Mouse (Mus musculus): ENCODE data around the gene Gripap1. TPM values are rescaled to one million over a fixed set of nuclear protein-coding genes. Genes with fewer than 3 reads are reported as not detected.
"Not testable (repeated sequence)": the region's sequence is repeated elsewhere in the genome, so short reads cannot be mapped to it uniquely, and the experiment has no call there.

Gripap1 gene
- total and polyA plus RNA-seq, 2 experiments from 2014 or later = 28.3 to 61.1 TPM

GRCm38 (mm10) chrX:7750432-7751116, 39.0 kb upstream of the Gripap1 start, which contains the start of gene Ccdc120:
Ccdc120 (minus strand) TSS chrX:7750905.
- WGBS = 19% methylated on average over 47 of the region's 56 CpGs
- Histone ChIP-seq H3K4me2 (ENCODE audit: low read depth, low read length) (peak within 1 kb of the TSS; percentile 56), H3K9ac (replicated peaks; ENCODE audit: low read length) (peak within 1 kb of the TSS; percentile 67), H3K36me3 (ENCODE audit: insufficient read depth, low read length) (no peaks in the 10 kb centered on the region), H3K4me1 (ENCODE audit: insufficient read depth, low read length) (no peaks in the 10 kb centered on the region), H3K27ac (peak within 1 kb of the TSS; percentile 58; the same call in 1 of the 2 replicates), H3K9me3 (ENCODE audit: low read length) (no peaks in the 10 kb centered on the region), H3K4me3 (ENCODE audit: low read length) (peak within 1 kb of the TSS; percentile 61), H3K27me3 (ENCODE audit: insufficient read depth, low read length) (no peaks in the 10 kb centered on the region)
- DNase-seq (ENCODE audit: low spot score) = peak; percentile 93
- TF ChIP-seq CTCF (IDR thresholded peaks at IDR 0.05; ENCODE audit: low read depth) = no peak
- ATAC-seq = peak; percentile 90

GRCm38 (mm10) chrX:7753627-7754026, 35.9 kb upstream of the Gripap1 start:
- peak; percentile 35 for TF ChIP-seq CTCF (IDR thresholded peaks at IDR 0.05; ENCODE audit: low read depth)
- ATAC-seq; H3K9ac ChIP-seq (replicated peaks; ENCODE audit: low read length): not testable (repeated sequence)

GRCm38 (mm10) chrX:7762137-7762920, 27.2 kb upstream of the Gripap1 start, which contains the start of gene Tfe3:
Tfe3 (plus strand) TSS chrX:7762560.
- Histone ChIP-seq H3K27ac (0 out of 2 replicates have a peak within 1 kb of the TSS, but pooled peaks have one; percentile 45), H3K27me3 (ENCODE audit: insufficient read depth, low read length) (no peaks in the 10 kb centered on the region), H3K36me3 (ENCODE audit: insufficient read depth, low read length) (no peaks in the 10 kb centered on the region), H3K9ac (replicated peaks; ENCODE audit: low read length) (peak within 1 kb of the TSS; percentile 56), H3K4me1 (ENCODE audit: insufficient read depth, low read length) (no peaks in the 10 kb centered on the region), H3K4me2 (ENCODE audit: low read depth, low read length) (peak within 1 kb of the TSS; percentile 63), H3K9me3 (ENCODE audit: low read length) (no peaks in the 10 kb centered on the region), H3K4me3 (ENCODE audit: low read length) (peak within 1 kb of the TSS; percentile 59)
- DNase-seq (ENCODE audit: low spot score) (peak; percentile 95), ATAC-seq (peak; percentile 97)
- WGBS = 26% methylated on average over 38 of the region's 38 CpGs
- TF ChIP-seq CTCF (IDR thresholded peaks at IDR 0.05; ENCODE audit: low read depth) = no peak

More at GRCm38 (mm10) chrX:7753627-7754026, 35.9 kb upstream of the Gripap1 start:
- H3K36me3 ChIP-seq (ENCODE audit: insufficient read depth, low read length); H3K4me3 ChIP-seq (ENCODE audit: low read length); H3K4me2 ChIP-seq (ENCODE audit: low read depth, low read length); H3K9me3 ChIP-seq (ENCODE audit: low read length); H3K4me1 ChIP-seq (ENCODE audit: insufficient read depth, low read length); H3K27me3 ChIP-seq (ENCODE audit: insufficient read depth, low read length); H3K27ac ChIP-seq: not testable (repeated sequence)
- 19% methylated on average over 3 of the region's 3 CpGs for WGBS
- DNase-seq (ENCODE audit: low spot score) = peak; percentile 53

GRCm38 (mm10) chrX:7762921-7763197, 26.7 kb upstream of the Gripap1 start:
- no peak for TF ChIP-seq CTCF (IDR thresholded peaks at IDR 0.05; ENCODE audit: low read depth)
- 0 out of 2 replicates have a peak overlapping the region, but pooled peaks have one; percentile 45 for H3K27ac ChIP-seq
- WGBS = 38% methylated on average over 21 of the region's 21 CpGs
- H3K9me3 ChIP-seq (ENCODE audit: low read length) = no peaks in the 10 kb centered on the region
- no peaks in the 10 kb centered on the region for H3K27me3 ChIP-seq (ENCODE audit: insufficient read depth, low read length)
- ATAC-seq (no peak; the same call in 1 of the 2 replicates), DNase-seq (ENCODE audit: low spot score) (peak; percentile 2)
- peak overlapping the region; percentile 59 for H3K4me3 ChIP-seq (ENCODE audit: low read length)
- H3K36me3 ChIP-seq (ENCODE audit: insufficient read depth, low read length) = no peaks in the 10 kb centered on the region
- peak overlapping the region; percentile 56 for H3K9ac ChIP-seq (replicated peaks; ENCODE audit: low read length)
- peak overlapping the region; percentile 63 for H3K4me2 ChIP-seq (ENCODE audit: low read depth, low read length)
- H3K4me1 ChIP-seq (ENCODE audit: insufficient read depth, low read length) = no peaks in the 10 kb centered on the region

- H3K4me2 ChIP-seq (ENCODE audit: low read depth, low read length) = peak overlapping the region; percentile 63
- 19% methylated on average over 22 of the region's 22 CpGs for WGBS
- no peaks in the 10 kb centered on the region for H3K27me3 ChIP-seq (ENCODE audit: insufficient read depth, low read length)
- peak overlapping the region; percentile 59 for H3K4me3 ChIP-seq (ENCODE audit: low read length)
- TF ChIP-seq CTCF (IDR thresholded peaks at IDR 0.05; ENCODE audit: low read depth) = no peak
- peak overlapping the region; percentile 56; the same call in 1 of the 2 replicates for H3K9ac ChIP-seq (replicated peaks; ENCODE audit: low read length)
- ATAC-seq = no peak
- no peaks in the 10 kb centered on the region for H3K4me1 ChIP-seq (ENCODE audit: insufficient read depth, low read length)
- no peaks in the 10 kb centered on the region for H3K36me3 ChIP-seq (ENCODE audit: insufficient read depth, low read length)
- DNase-seq (ENCODE audit: low spot score) = peak; percentile 10
- no peak overlapping the region for H3K27ac ChIP-seq
- no peaks in the 10 kb centered on the region for H3K9me3 ChIP-seq (ENCODE audit: low read length)
Measured at GRCm38 (mm10) chrX:7763631-7764393, 25.8 kb upstream of the Gripap1 start.

GRCm38 (mm10) chrX:7764657-7765280, 24.8 kb upstream of the Gripap1 start:
- Histone ChIP-seq H3K4me2 (ENCODE audit: low read depth, low read length) (peak overlapping the region; percentile 63), H3K27me3 (ENCODE audit: insufficient read depth, low read length) (no peaks in the 10 kb centered on the region), H3K9ac (replicated peaks; ENCODE audit: low read length) (no peak overlapping the region), H3K9me3 (ENCODE audit: low read length) (no peaks in the 10 kb centered on the region), H3K4me3 (ENCODE audit: low read length) (peak overlapping the region; percentile 59), H3K27ac (no peak overlapping the region), H3K36me3 (ENCODE audit: insufficient read depth, low read length) (no peaks in the 10 kb centered on the region), H3K4me1 (ENCODE audit: insufficient read depth, low read length) (no peaks in the 10 kb centered on the region)
- 29% methylated on average over 9 of the region's 9 CpGs for WGBS
- ATAC-seq (no peak), DNase-seq (ENCODE audit: low spot score) (no peak)
- no peak for TF ChIP-seq CTCF (IDR thresholded peaks at IDR 0.05; ENCODE audit: low read depth)

Data from hindbrain, postnatal 0 days (tissue).